In genomic region chr5:136780465-136780864, GRCm38 (mm10) we compare ENCODE assay signal across 9 mouse cellular contexts.
DNase-seq lines count a peak whose midpoint lies in the region; ATAC-seq and TF ChIP-seq lines count a peak whose summit lies in the region.
"Had no signal": no experiment of that assay in that cellular context is flagged by ENCODE, and none has a peak within 500 bp of the region (broad histone marks: within the 10 kb centered on the region; RNA-seq: fewer than 3 reads in every experiment).

No protein-coding gene starts in this region.

- peak; percentile 29 to 32 for DNase-seq in frontal cortex, postnatal 36 days (ENCODE audit: low spot score in 2 of 2)
- DNase-seq in frontal cortex, postnatal 10 days (ENCODE audit: low spot score in 2 of 2): no peak
- no peak for DNase-seq in midbrain, postnatal 0 days (ENCODE audit: low spot score)
- DNase-seq in adrenal gland, postnatal 14 days: peak; percentile 63
- DNase-seq in kidney, postnatal 14 days: peak; percentile 33
- peak; percentile 57 for DNase-seq in retina, postnatal 1 day

- WGBS in midbrain, postnatal 0 days: 46% methylated on average over 10 of the region's 10 CpGs
- 50% methylated on average over 10 of the region's 10 CpGs for WGBS in midbrain, embryonic 13.5 days
- WGBS in forebrain, embryonic 13.5 days: 50% methylated on average over 10 of the region's 10 CpGs

- H3K4me1 ChIP-seq in midbrain, postnatal 0 days (ENCODE audit: insufficient read depth, low read length): no peaks in the 10 kb centered on the region
- H3K4me1 ChIP-seq in midbrain, embryonic 13.5 days (replicated peaks): no peaks in the 10 kb centered on the region
- H3K4me1 ChIP-seq in forebrain, embryonic 13.5 days: no peaks in the 10 kb centered on the region

- peak; percentile 76 for TF ChIP-seq CTCF in midbrain, postnatal 0 days (IDR thresholded peaks at IDR 0.05)

- no peaks in the 10 kb centered on the region for H3K27me3 ChIP-seq in midbrain, postnatal 0 days (ENCODE audit: insufficient read depth, low read length)
- no peaks in the 10 kb centered on the region for H3K27me3 ChIP-seq in midbrain, embryonic 13.5 days
- no peaks in the 10 kb centered on the region for H3K27me3 ChIP-seq in forebrain, embryonic 13.5 days

- no peak overlapping the region for H3K27ac ChIP-seq in midbrain, postnatal 0 days (ENCODE audit: low read depth, low read length)
- H3K27ac ChIP-seq in midbrain, embryonic 13.5 days: no peak overlapping the region
- H3K27ac ChIP-seq in forebrain, embryonic 13.5 days: no peak overlapping the region

- no peaks in the 10 kb centered on the region for H3K9me3 ChIP-seq in midbrain, postnatal 0 days (ENCODE audit: low read length)
- H3K9me3 ChIP-seq in midbrain, embryonic 13.5 days: peaks cover 4% of the 10 kb centered on the region; the same call in 1 of the 2 replicates
- no peaks in the 10 kb centered on the region for H3K9me3 ChIP-seq in forebrain, embryonic 13.5 days (replicated peaks)

- H3K9ac ChIP-seq in midbrain, postnatal 0 days (replicated peaks; ENCODE audit: low read length, poor library complexity, severe bottlenecking): no peak overlapping the region
- no peak overlapping the region for H3K9ac ChIP-seq in midbrain, embryonic 13.5 days (replicated peaks)
- no peak overlapping the region for H3K9ac ChIP-seq in forebrain, embryonic 13.5 days

- no peak overlapping the region for H3K4me3 ChIP-seq in midbrain, postnatal 0 days (ENCODE audit: low read depth, low read length)
- H3K4me3 ChIP-seq in midbrain, embryonic 13.5 days (replicated peaks): no peak overlapping the region
- H3K4me3 ChIP-seq in forebrain, embryonic 13.5 days: no peak overlapping the region
- H3K4me3 ChIP-seq: myocyte had no signal

- no peaks in the 10 kb centered on the region for H3K36me3 ChIP-seq in midbrain, postnatal 0 days (ENCODE audit: insufficient read depth, low read length)
- no peaks in the 10 kb centered on the region for H3K36me3 ChIP-seq in midbrain, embryonic 13.5 days
- H3K36me3 ChIP-seq in forebrain, embryonic 13.5 days (ENCODE audit: poor library complexity, severe bottlenecking): no peaks in the 10 kb centered on the region

- ATAC-seq in midbrain, postnatal 0 days (ENCODE audit: low FRiP score): no peak
- no peak for ATAC-seq in midbrain, embryonic 13.5 days
- ATAC-seq in forebrain, embryonic 13.5 days: no peak

- no peak overlapping the region for H3K4me2 ChIP-seq in midbrain, postnatal 0 days (ENCODE audit: low read depth, low read length, poor library complexity, severe bottlenecking)
- no peak overlapping the region for H3K4me2 ChIP-seq in midbrain, embryonic 13.5 days (replicated peaks)
- H3K4me2 ChIP-seq in forebrain, embryonic 13.5 days: no peak overlapping the region

Comparison
In these comparisons a context has a peak if more than half of its experiments do, and no peak if none do; other contexts are left out.
1. DNase-seq: peak in frontal cortex, postnatal 36 days (2 of 2), adrenal gland, postnatal 14 days (single experiment), kidney, postnatal 14 days (single experiment) and retina, postnatal 1 day (single experiment); none in frontal cortex, postnatal 10 days (0 of 2) and midbrain, postnatal 0 days (single experiment).